Mouse (Mus musculus) liver, postnatal 0 days (tissue): ENCODE measurements at regions not wholly inside any gene's neighbourhood (a gene's known extent, or its start where the extent isn't known, plus 50 kb on each side); places are given as distances from the start of the nearest gene placed in this dataset.

ENCODE experiments used
- ATAC-seq: fragments of 200-750 bp; cut with Nextera tagmentation; 2 replicates; pipeline ENCODE4 v1.8.0; 2017; ENCODE audit warnings: mild to moderate bottlenecking, moderate library complexity
- DNase-seq: peaks from one replicate; pipeline ENCODE4 v3.0.0-alpha.2; 2016
- H3K27ac ChIP-seq: fragments of 300-500 bp; sonication (generic); 2 replicates; pipeline ENCODE4 v1.5.1; 2014; ENCODE audit warnings: antibody characterized with exemption, moderate library complexity, mild to moderate bottlenecking, low read depth
- H3K27me3 ChIP-seq: fragments of 300-500 bp; sonication (generic); 2 replicates; pipeline ENCODE4 v1.6.1; 2014; ENCODE audit warnings: low read length, control low read depth, mixed read lengths; ENCODE audit not compliant: insufficient read depth
- H3K36me3 ChIP-seq: fragments of 300-500 bp; sonication (generic); replicated peaks from 2 replicates; pipeline ENCODE4 v1.6.1; 2014; ENCODE audit warnings: mild to moderate bottlenecking, control low read depth, low read length, moderate library complexity, mixed read lengths; ENCODE audit not compliant: insufficient read depth
- H3K4me1 ChIP-seq: fragments of 300-500 bp; sonication (generic); 2 replicates; pipeline ENCODE4 v1.6.1; 2014; ENCODE audit warnings: antibody characterized with exemption, mild to moderate bottlenecking, control low read depth; ENCODE audit not compliant: insufficient read depth
- H3K4me2 ChIP-seq: fragments of 300-500 bp; sonication (generic); 2 replicates; pipeline ENCODE4 v1.6.1; 2014; ENCODE audit warnings: low read depth, mild to moderate bottlenecking, low read length, moderate library complexity, mixed read lengths
- H3K4me3 ChIP-seq: fragments of 300-500 bp; sonication (generic); 2 replicates; pipeline ENCODE4 v1.5.1; 2014; ENCODE audit warnings: low read depth, low read length
- H3K9ac ChIP-seq: fragments of 300-500 bp; sonication (generic); replicated peaks from 2 replicates; pipeline ENCODE4 v1.6.1; 2014; ENCODE audit warnings: mild to moderate bottlenecking, moderate library complexity
- H3K9me3 ChIP-seq: fragments of 300-500 bp; sonication (generic); 2 replicates; pipeline ENCODE4 v1.6.1; 2016; ENCODE audit warnings: mild to moderate bottlenecking, control low read depth, low read length, mixed read lengths
- CTCF ChIP-seq: sonication (generic); IDR thresholded peaks from 2 replicates; pipeline ENCODE4 v1.5.1; 2016; ENCODE audit warnings: antibody characterized with exemption, low read depth
- EP300 ChIP-seq: IDR thresholded peaks from 2 replicates; pipeline ENCODE4 v1.6.1; 2016; ENCODE audit warnings: antibody characterized with exemption, low read depth, mild to moderate bottlenecking
- WGBS: fragments of 180-500 bp; shearing (Covaris S2); extraction: QIAGEN DNeasy Blood & Tissue Kit; methylation state at CpG from one replicate; pipeline ENCODE4 v1.1.7; 2014; ENCODE audit not compliant: insufficient replicate concordance; 5-methylcytosine and 5-hydroxymethylcytosine counted together

DNA sequence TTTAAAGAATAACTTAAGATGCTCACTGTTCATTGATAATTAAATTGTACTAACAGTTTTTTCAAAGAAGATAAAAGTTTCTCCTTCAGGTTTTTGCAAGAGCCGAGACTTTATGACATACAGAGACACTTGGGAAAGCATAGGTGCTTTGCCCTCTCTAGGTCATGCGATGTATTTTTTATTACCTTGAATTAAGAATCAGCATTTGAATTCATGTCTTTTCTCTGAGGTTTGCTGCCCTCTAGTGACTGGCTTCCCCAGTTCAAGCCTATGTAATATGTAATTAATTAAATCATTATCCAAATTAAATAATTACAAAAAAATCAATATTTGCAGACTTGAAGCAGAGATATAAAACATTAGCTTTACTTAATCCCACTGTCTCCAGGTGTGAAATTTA is 174.4 kb downstream of the Fam198b start:
- DNase-seq (peak; percentile 46), ATAC-seq (no peak)
- Histone ChIP-seq H3K9ac (no peak overlapping the region), H3K36me3 (no peaks in the 10 kb centered on the region), H3K4me1 (peaks cover 5% of the 10 kb centered on the region), H3K4me3 (no peak overlapping the region), H3K4me2 (no peak overlapping the region), H3K9me3 (no peaks in the 10 kb centered on the region), H3K27me3 (no peaks in the 10 kb centered on the region), H3K27ac (no peak overlapping the region)
- TF ChIP-seq CTCF (peak; percentile 62), EP300 (no peak)
- WGBS: 26% methylated on average over 2 of the region's 2 CpGs

DNA sequence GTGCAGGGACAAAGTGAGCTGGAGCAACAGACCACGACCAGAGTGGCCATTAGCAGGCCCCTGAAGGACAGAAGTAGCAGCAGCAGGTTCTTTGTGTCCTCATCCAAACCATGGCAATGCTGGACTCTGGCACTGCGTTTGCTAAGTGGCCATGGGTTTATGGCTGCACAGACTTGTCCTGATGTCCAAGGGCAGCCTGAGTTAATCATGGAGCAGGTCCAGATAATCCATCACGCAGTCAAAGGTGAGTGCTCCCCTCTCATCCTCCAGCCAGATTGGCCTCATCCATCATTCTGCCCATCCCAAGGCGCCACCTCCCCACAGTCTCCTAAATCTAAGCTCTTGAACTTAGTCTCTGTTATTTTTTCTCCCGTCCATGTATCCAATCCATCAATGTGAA is 186.4 kb downstream of the Fam198b start:
- no peak for DNase-seq
- Histone ChIP-seq H3K9me3 (no peaks in the 10 kb centered on the region), H3K27ac (no peak overlapping the region), H3K27me3 (no peaks in the 10 kb centered on the region), H3K4me3 (no peak overlapping the region), H3K9ac (no peak overlapping the region), H3K4me2 (no peak overlapping the region), H3K36me3 (no peaks in the 10 kb centered on the region), H3K4me1 (no peaks in the 10 kb centered on the region)
- ATAC-seq: no peak
- WGBS: 68% methylated on average over 5 of the region's 5 CpGs
- no peak for TF ChIP-seq EP300
- TF ChIP-seq CTCF: no peak

DNA sequence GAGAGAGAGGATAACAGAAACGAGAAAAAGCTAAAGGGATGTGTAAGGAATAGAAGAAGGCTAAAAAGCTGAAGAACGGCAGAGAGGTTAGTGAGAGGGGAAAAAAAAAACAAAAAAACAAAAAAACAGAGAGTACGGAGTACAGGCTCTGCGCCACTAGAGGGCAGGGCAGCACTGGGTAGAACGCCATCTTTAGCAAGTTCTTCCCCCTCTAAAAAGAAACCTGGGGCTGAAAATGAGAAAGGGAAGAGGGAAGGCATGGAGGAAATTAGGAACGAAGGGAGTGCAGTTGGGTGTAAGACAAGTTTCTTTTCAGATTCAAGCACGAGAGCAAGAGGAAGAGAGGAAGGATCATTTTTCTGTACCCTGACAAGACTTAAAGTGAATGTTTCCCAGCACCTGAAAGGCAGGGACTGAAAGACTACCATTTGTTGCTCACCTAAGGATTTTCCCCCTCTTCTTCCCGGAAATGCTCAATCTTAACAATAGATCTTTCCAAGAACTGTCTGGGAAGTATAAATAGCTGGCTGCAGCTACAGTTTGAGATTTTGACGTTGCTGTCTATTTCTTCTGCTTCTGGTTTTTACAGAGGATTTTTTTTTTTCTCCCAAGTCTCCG is 195.6 kb downstream of the Fam198b start:
- no peak overlapping the region for H3K4me3 ChIP-seq
- ATAC-seq: no peak
- no peaks in the 10 kb centered on the region for H3K27me3 ChIP-seq
- TF ChIP-seq EP300 (no peak), CTCF (peak; percentile 80)
- no peak overlapping the region for H3K27ac ChIP-seq
- H3K9ac ChIP-seq: no peak overlapping the region
- H3K36me3 ChIP-seq: no peaks in the 10 kb centered on the region
- H3K4me1 ChIP-seq: peaks cover 2% of the 10 kb centered on the region; the same call in 1 of the 2 replicates
- WGBS: 17% methylated on average over 10 of the region's 10 CpGs
- DNase-seq: peak; percentile 66
- H3K4me2 ChIP-seq: peak overlapping the region; percentile 41; the same call in 1 of the 2 replicates
- H3K9me3 ChIP-seq: no peaks in the 10 kb centered on the region

DNA sequence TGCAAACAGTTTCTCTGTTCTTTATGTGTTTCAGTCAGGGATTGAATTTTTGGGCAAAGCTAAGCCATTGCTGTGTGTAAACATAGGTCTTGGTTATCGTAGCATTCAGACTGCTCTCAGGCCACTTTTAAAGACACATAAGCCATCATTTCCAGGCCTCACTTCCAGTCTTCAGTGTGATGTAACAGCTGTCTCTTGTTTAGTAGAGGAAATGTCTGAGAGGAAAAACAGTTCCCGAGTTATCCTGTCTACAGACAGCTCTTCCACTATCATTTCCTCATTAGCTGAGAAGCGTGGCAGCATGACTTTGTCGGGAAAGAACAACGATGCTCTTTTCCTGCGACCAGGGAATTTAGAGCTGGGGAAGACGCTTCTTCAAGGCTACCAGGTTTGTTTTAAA is 196.9 kb downstream of the Fam198b start:
- Histone ChIP-seq H3K36me3 (no peaks in the 10 kb centered on the region), H3K4me1 (peaks cover 2% of the 10 kb centered on the region; the same call in 1 of the 2 replicates), H3K9me3 (no peaks in the 10 kb centered on the region), H3K4me2 (no peak overlapping the region), H3K4me3 (no peak overlapping the region), H3K9ac (no peak overlapping the region), H3K27me3 (no peaks in the 10 kb centered on the region), H3K27ac (no peak overlapping the region)
- 50% methylated on average over 7 of the region's 7 CpGs for WGBS
- ATAC-seq: no peak
- no peak for DNase-seq
- TF ChIP-seq CTCF (no peak), EP300 (no peak)

DNA sequence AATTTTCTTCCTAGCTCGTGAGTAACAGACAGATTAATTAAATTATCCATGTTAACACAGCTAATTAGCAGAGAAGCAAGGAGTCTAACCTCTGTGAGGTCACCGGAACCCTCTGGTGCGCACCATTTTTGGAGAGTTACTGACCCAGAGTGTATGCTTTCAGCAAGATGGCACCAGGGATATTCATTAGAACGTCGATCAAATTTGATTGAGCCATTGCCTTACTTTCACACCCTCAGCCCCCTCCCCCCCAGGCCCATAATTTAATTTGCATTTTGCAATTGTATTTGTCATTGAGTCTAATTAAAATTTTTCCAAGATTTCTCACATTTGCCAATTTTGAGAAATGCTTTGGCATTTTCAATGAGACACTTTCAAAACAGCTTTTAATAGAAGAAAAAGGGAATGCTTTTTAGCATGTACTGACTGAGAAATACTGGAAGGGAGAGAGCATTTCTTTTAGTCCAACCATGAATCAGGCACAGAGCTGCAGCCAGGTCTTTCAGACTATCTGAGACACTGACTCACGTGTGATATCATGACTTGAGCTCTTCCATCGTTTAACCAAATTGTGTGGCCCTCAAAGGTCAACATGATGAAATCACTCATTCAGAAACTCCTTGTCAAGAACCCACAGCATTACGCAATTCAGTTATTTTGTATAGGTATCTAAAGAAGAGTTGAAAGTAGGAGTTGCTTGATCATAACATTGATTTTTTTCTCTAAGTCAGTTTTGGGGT is 198.6 kb downstream of the Fam198b start:
- H3K27me3 ChIP-seq: no peaks in the 10 kb centered on the region
- ATAC-seq (no peak), DNase-seq (no peak)
- WGBS: 60% methylated on average over 8 of the region's 8 CpGs
- H3K4me1 ChIP-seq: peaks cover 2% of the 10 kb centered on the region; the same call in 1 of the 2 replicates
- no peaks in the 10 kb centered on the region for H3K9me3 ChIP-seq
- no peak for TF ChIP-seq CTCF
- no peak for TF ChIP-seq EP300
- no peak overlapping the region for H3K4me2 ChIP-seq
- no peak overlapping the region for H3K4me3 ChIP-seq
- H3K36me3 ChIP-seq: no peaks in the 10 kb centered on the region
- H3K27ac ChIP-seq: no peak overlapping the region
- no peak overlapping the region for H3K9ac ChIP-seq

DNA sequence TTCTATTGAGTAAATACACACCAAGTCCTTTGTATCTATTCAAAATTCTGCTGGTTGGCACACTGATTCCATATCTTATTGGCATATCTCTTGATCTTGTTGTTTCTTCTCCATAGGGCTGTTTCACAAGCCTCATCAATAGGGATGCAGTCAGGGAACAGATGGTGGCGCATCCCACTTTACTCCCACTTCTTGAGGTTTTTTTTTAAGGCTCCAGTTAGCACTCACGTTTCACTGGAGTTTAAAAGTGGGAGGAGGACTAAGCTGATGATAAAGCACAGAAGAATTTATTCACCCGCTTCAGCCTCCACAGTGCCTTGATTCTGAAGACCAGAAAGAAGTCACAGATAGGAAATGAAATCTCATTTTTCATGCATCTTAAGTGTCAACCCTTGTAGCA is 199.8 kb downstream of the Fam198b start:
- H3K4me1 ChIP-seq: peaks cover 2% of the 10 kb centered on the region; the same call in 1 of the 2 replicates
- DNase-seq (no peak), ATAC-seq (no peak)
- H3K4me3 ChIP-seq: no peak overlapping the region
- no peak for TF ChIP-seq CTCF
- no peak for TF ChIP-seq EP300
- no peak overlapping the region for H3K27ac ChIP-seq
- H3K36me3 ChIP-seq: no peaks in the 10 kb centered on the region
- H3K9ac ChIP-seq: no peak overlapping the region
- WGBS: 68% methylated on average over 3 of the region's 3 CpGs
- no peak overlapping the region for H3K4me2 ChIP-seq
- no peaks in the 10 kb centered on the region for H3K27me3 ChIP-seq
- no peaks in the 10 kb centered on the region for H3K9me3 ChIP-seq
